Comparison of ENCODE assay signal across 21 mouse cellular contexts in genomic region chr11:8848049-8848448, GRCm38 (mm10).
DNase-seq lines count a peak whose midpoint lies in the region; ATAC-seq lines count a peak whose summit lies in the region.
"Had no signal": no experiment of that assay in that cellular context is flagged by ENCODE, and none has a peak within 500 bp of the region (broad histone marks: within the 10 kb centered on the region; RNA-seq: fewer than 3 reads in every experiment).

No protein-coding gene starts in this region.

- no peak overlapping the region for H3K4me2 ChIP-seq in neural tube, embryonic 15.5 days
- H3K4me2 ChIP-seq in hindbrain, embryonic 13.5 days = no peak overlapping the region
- H3K4me2 ChIP-seq: heart, embryonic 12.5 days; heart, embryonic 15.5 days; hindbrain, embryonic 15.5 days had no signal

- no peaks in the 10 kb centered on the region for H3K36me3 ChIP-seq in neural tube, embryonic 15.5 days
- H3K36me3 ChIP-seq in hindbrain, embryonic 13.5 days = no peaks in the 10 kb centered on the region
- H3K36me3 ChIP-seq: heart, embryonic 12.5 days; heart, embryonic 15.5 days; hindbrain, embryonic 15.5 days had no signal

- peak; percentile 60 for DNase-seq in heart, adult 11 months
- no peak for DNase-seq in heart, adult 9 months (ENCODE audit: low spot score in 2 of 2)
- DNase-seq in urinary bladder, postnatal 10 days (ENCODE audit: low spot score) = no peak
- DNase-seq: adrenal gland, adult 8-10 months; adrenal gland, postnatal 25 days; cerebellum, adult 2 months; cerebellum, postnatal 10 days; cerebellum, postnatal 36 days; forebrain, postnatal 0 days; gastrocnemius, postnatal 25 days; heart, postnatal 10 days; heart, postnatal 36 days had no signal

- no peak overlapping the region for H3K27ac ChIP-seq in neural tube, embryonic 15.5 days (replicated peaks)
- H3K27ac ChIP-seq in hindbrain, embryonic 13.5 days = no peak overlapping the region
- H3K27ac ChIP-seq: heart, embryonic 15.5 days; hindbrain, embryonic 15.5 days had no signal

- H3K27me3 ChIP-seq in neural tube, embryonic 15.5 days (replicated peaks) = no peaks in the 10 kb centered on the region
- no peaks in the 10 kb centered on the region for H3K27me3 ChIP-seq in hindbrain, embryonic 13.5 days
- H3K27me3 ChIP-seq: heart, embryonic 12.5 days; heart, embryonic 15.5 days; hindbrain, embryonic 15.5 days had no signal

- ATAC-seq in granulocyte monocyte progenitor cell, adult 5-6 weeks (replicated peaks; ENCODE audit: poor library complexity, severe bottlenecking) = peak; percentile 74
- peak; percentile 58 for ATAC-seq in megakaryocyte, adult 5-6 weeks (ENCODE audit: poor library complexity, severe bottlenecking)
- ATAC-seq in neural tube, embryonic 15.5 days (ENCODE audit: low FRiP score) = no peak
- ATAC-seq in hindbrain, embryonic 13.5 days (ENCODE audit: low FRiP score) = no peak
- ATAC-seq: activated CD4-positive, CD25-positive, alpha-beta regulatory T cell, adult 4 months; forebrain, embryonic 14.5 days; forebrain, postnatal 0 days had no signal

- H3K4me3 ChIP-seq in neural tube, embryonic 15.5 days (replicated peaks) = no peak overlapping the region
- no peak overlapping the region for H3K4me3 ChIP-seq in hindbrain, embryonic 13.5 days
- H3K4me3 ChIP-seq: heart, embryonic 12.5 days; heart, embryonic 15.5 days; hindbrain, embryonic 15.5 days had no signal

- H3K4me1 ChIP-seq in neural tube, embryonic 15.5 days = no peaks in the 10 kb centered on the region
- H3K4me1 ChIP-seq in hindbrain, embryonic 13.5 days (replicated peaks) = no peaks in the 10 kb centered on the region
- H3K4me1 ChIP-seq: heart, embryonic 12.5 days; heart, embryonic 15.5 days; hindbrain, embryonic 15.5 days had no signal

- H3K9me3 ChIP-seq in neural tube, embryonic 15.5 days (replicated peaks) = no peaks in the 10 kb centered on the region
- H3K9me3 ChIP-seq in hindbrain, embryonic 13.5 days = no peaks in the 10 kb centered on the region
- H3K9me3 ChIP-seq: heart, embryonic 12.5 days; heart, embryonic 15.5 days; hindbrain, embryonic 15.5 days had no signal

- no peak overlapping the region for H3K9ac ChIP-seq in neural tube, embryonic 15.5 days (replicated peaks)
- no peak overlapping the region for H3K9ac ChIP-seq in hindbrain, embryonic 13.5 days
- H3K9ac ChIP-seq: forebrain, postnatal 0 days; heart, embryonic 12.5 days; heart, embryonic 15.5 days; hindbrain, embryonic 15.5 days had no signal

Comparison
In these comparisons a context has a peak if more than half of its experiments do, and no peak if none do; other contexts are left out.
1. ATAC-seq: peak in granulocyte monocyte progenitor cell, adult 5-6 weeks (single experiment) and megakaryocyte, adult 5-6 weeks (single experiment); none in neural tube, embryonic 15.5 days (single experiment) and hindbrain, embryonic 13.5 days (single experiment).